Mouse (Mus musculus): ENCODE data around the gene Hspa1l.
"Not testable (repeated sequence)": the region's sequence is repeated elsewhere in the genome, so short reads cannot be mapped to it uniquely, and the experiment has no call there.

Gene Hspa1l

GRCm38 (mm10) chr17:35005902-35006301 lies 33.4 kb downstream of the Hspa1l start:
- not testable (repeated sequence) for DNase-seq

- DNase-seq, result no peak
Observed at GRCm38 (mm10) chr17:35007387-35007991, 35.0 kb downstream of the Hspa1l start.

GRCm38 (mm10) chr17:35009586-35009985 lies 37.1 kb downstream of the Hspa1l start:
- peak; percentile 91 for DNase-seq

GRCm38 (mm10) chr17:35011440-35011839 lies 38.9 kb downstream of the Hspa1l start:
- peak; percentile 90 for DNase-seq

GRCm38 (mm10) chr17:35012430-35012829 lies 39.9 kb downstream of the Hspa1l start:
- peak; percentile 89 for DNase-seq

- peak; percentile 90 for DNase-seq
Observed at GRCm38 (mm10) chr17:35013221-35013620, 40.7 kb downstream of the Hspa1l start.

- peak; percentile 89 for DNase-seq
Observed at GRCm38 (mm10) chr17:35015296-35015695, 42.8 kb downstream of the Hspa1l start.

- DNase-seq, result peak; percentile 95
Observed at GRCm38 (mm10) chr17:35016376-35016775, 43.9 kb downstream of the Hspa1l start, which contains the start of gene Vwa7. Gene Vwa7, plus strand, starts transcription at chr17:35016579.

GRCm38 (mm10) chr17:35016791-35017705 lies 44.5 kb downstream of the Hspa1l start:
- DNase-seq, result peak; percentile 88

GRCm38 (mm10) chr17:35017706-35018030 lies 45.2 kb downstream of the Hspa1l start:
- peak; percentile 89 for DNase-seq

- DNase-seq, result peak; percentile 87
Observed at GRCm38 (mm10) chr17:35018171-35018570, 45.7 kb downstream of the Hspa1l start.

- DNase-seq, result peak; percentile 92
Observed at GRCm38 (mm10) chr17:35019894-35020293, 47.4 kb downstream of the Hspa1l start.

- DNase-seq, result peak; percentile 91
Observed at GRCm38 (mm10) chr17:35020551-35020950, 48.0 kb downstream of the Hspa1l start.

GRCm38 (mm10) chr17:35021163-35021808 lies 48.8 kb downstream of the Hspa1l start:
- peak; percentile 99 for DNase-seq

- DNase-seq, result peak; percentile 97
Observed at GRCm38 (mm10) chr17:35021842-35022477, 49.5 kb downstream of the Hspa1l start.

- peak; percentile 91 for DNase-seq
Observed at GRCm38 (mm10) chr17:35022541-35023060, 50.1 kb downstream of the Hspa1l start.

- peak; percentile 92 for DNase-seq
Observed at GRCm38 (mm10) chr17:35023221-35023620, 50.7 kb downstream of the Hspa1l start.

GRCm38 (mm10) chr17:35023756-35024155 lies 51.3 kb downstream of the Hspa1l start:
- peak; percentile 95 for DNase-seq

GRCm38 (mm10) chr17:35024261-35024660 lies 51.8 kb downstream of the Hspa1l start:
- DNase-seq, result peak; percentile 89

- DNase-seq, result peak; percentile 94
Observed at GRCm38 (mm10) chr17:35024691-35025488, 52.4 kb downstream of the Hspa1l start.

GRCm38 (mm10) chr17:35026206-35026605 lies 53.7 kb downstream of the Hspa1l start:
- DNase-seq, result peak; percentile 88
